Mouse (Mus musculus) kidney, adult 2 months (tissue): ENCODE measurements around the gene Rcn3. TPM values are rescaled to one million over a fixed set of nuclear protein-coding genes. Genes with fewer than 3 reads are reported as not detected.

ENCODE experiments used
- DNase-seq: peaks from one replicate; pipeline ENCODE4 v3.0.0; 2021
- H3K27ac ChIP-seq: fragments of 200-500 bp; 2 replicates; pipeline ENCODE4 v1.5.1; 2012; ENCODE audit warnings: low read depth, low read length, control low read depth, inconsistent platforms; ENCODE audit not compliant: insufficient read depth
- H3K27me3 ChIP-seq: fragments of 200-500 bp; replicated peaks from 2 replicates; pipeline ENCODE4 v1.6.1; 2012; ENCODE audit warnings: mild to moderate bottlenecking, moderate library complexity, low read length, inconsistent platforms; ENCODE audit not compliant: control insufficient read depth, insufficient read depth
- H3K36me3 ChIP-seq: fragments of 200-500 bp; 2 replicates; pipeline ENCODE4 v1.6.1; 2012; ENCODE audit warnings: mild to moderate bottlenecking, moderate library complexity, low read length, inconsistent platforms; ENCODE audit not compliant: control insufficient read depth, insufficient read depth
- H3K4me1 ChIP-seq: fragments of 200-500 bp; 2 replicates; pipeline ENCODE4 v1.6.1; 2011; ENCODE audit warnings: low read length; ENCODE audit not compliant: control insufficient read depth, insufficient read depth
- H3K4me3 ChIP-seq: fragments of 200-500 bp; 2 replicates; pipeline ENCODE4 v1.5.1; 2011; ENCODE audit warnings: mild to moderate bottlenecking, low read depth, low read length, control low read depth; ENCODE audit not compliant: insufficient read depth
- CTCF ChIP-seq: fragments of 200-500 bp; conservative IDR thresholded peaks from 2 replicates; pipeline ENCODE4 v1.5.1; 2011; ENCODE audit warnings: low read depth, mild to moderate bottlenecking, control low read depth, low read length, moderate library complexity, mixed read lengths; ENCODE audit not compliant: insufficient read depth, insufficient read length
- POLR2A ChIP-seq: fragments of 200-500 bp; IDR thresholded peaks from one replicate; pipeline ENCODE4 v1.6.1; 2011; ENCODE audit warnings: low read depth, low read length, control low read depth
- WGBS: fragments of 180-500 bp; shearing (Covaris S2); methylation state at CpG from one replicate; pipeline ENCODE4 v1.1.7; 2018; 5-methylcytosine and 5-hydroxymethylcytosine counted together
- polyA plus RNA-seq: library from polyadenylated mRNA; depleted of rRNA; stranded (reverse); fragments of >200 nt; gene quantifications from 2 replicates; pipeline ENCODE4 v1.2.3, GENCODE M21; 2012; rRNA removed

Rcn3 gene
- polyA plus RNA-seq: 67.0 and 68.7 TPM in 2 replicates

DNA sequence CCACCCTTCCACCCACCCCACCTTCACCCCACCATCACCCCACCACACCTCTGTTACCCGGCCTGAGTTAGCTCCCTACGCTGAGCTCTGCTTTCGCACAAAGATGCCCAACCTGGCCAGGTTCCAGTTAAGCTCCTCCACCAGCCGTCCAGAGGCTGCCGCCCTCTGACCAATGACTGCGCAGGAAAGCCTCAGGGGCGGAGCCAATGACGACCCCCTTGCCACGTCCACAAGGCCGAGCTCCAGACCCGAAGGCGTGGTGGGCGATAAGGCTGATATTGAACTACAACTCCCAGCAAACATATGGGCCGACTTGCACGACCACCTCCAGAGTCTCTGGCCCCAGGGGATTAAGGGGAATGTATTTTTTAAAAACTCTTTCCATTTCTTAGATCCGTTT is at the start of gene Rcn3:
TSS of gene Rcn3 (minus strand) at position 174 of the 400 bp plus-strand sequence.
- TF ChIP-seq POLR2A (no peak), CTCF (no peak)
- DNase-seq: peak; percentile 77
- no peaks in the 10 kb centered on the region for H3K36me3 ChIP-seq
- H3K27ac ChIP-seq: no peak within 1 kb of the TSS
- 1% methylated on average over 16 of the region's 16 CpGs for WGBS
- no peaks in the 10 kb centered on the region for H3K4me1 ChIP-seq
- H3K4me3 ChIP-seq: peak within 1 kb of the TSS; percentile 49
- H3K27me3 ChIP-seq: no peaks in the 10 kb centered on the region

- no peak overlapping the region for H3K4me3 ChIP-seq
- H3K27me3 ChIP-seq: no peaks in the 10 kb centered on the region
- 94% methylated on average over 3 of the region's 3 CpGs for WGBS
- no peak overlapping the region for H3K27ac ChIP-seq
- peaks cover 2% of the 10 kb centered on the region for H3K36me3 ChIP-seq
- no peak for DNase-seq
- no peaks in the 10 kb centered on the region for H3K4me1 ChIP-seq
- no peak for TF ChIP-seq CTCF
- TF ChIP-seq POLR2A: no peak
Measured at GRCm38 (mm10) chr7:45141319-45141718, 49.3 kb upstream of the Rcn3 start.

DNA sequence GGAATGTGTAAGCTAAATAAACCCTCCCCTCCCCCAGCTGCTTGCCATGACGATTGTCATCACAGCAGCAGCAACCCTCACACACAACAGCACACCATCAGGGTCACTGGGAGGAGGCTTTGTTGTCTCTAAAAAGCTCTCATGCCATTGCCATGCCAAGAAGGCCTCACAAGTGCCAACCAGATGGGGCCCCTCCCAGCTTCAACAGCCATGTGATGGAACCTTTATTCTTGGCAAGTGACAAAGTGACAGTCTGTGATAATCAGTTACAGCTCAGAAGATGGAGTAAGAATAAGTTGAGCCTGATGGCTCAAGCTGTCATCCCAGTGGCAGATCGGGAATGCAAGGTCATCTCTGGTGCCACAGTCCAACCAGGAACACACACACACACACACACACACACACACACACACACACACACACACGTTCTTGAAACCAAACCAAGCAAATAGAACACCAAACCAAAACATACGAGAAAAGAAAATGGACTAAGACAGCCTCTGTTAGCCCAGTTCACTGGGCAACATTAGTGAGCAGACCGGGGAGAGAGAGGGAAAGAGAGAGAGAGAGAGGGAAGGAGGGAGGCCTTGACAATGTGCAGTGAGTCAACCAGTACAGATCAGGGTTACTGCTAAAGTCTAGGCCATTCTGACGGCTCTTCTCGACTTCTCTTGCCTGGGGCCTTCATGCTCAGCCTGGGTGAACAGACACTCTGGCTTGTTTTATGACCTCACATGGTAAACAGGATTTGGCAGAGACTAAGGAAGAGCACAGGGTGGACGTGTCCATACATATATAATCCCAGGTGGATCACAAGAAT is 48.1 kb upstream of the Rcn3 start:
- Histone ChIP-seq H3K27ac (no peak overlapping the region), H3K36me3 (peaks cover 2% of the 10 kb centered on the region), H3K4me3 (no peak overlapping the region), H3K27me3 (no peaks in the 10 kb centered on the region), H3K4me1 (no peaks in the 10 kb centered on the region)
- no peak for TF ChIP-seq POLR2A
- TF ChIP-seq CTCF: no peak
- no peak for DNase-seq
- WGBS: 72% methylated on average over 8 of the region's 8 CpGs

- H3K4me3 ChIP-seq: no peak overlapping the region
- no peak for TF ChIP-seq POLR2A
- TF ChIP-seq CTCF: no peak
- no peak overlapping the region for H3K27ac ChIP-seq
- 87% methylated on average over 1 of the region's 1 CpGs for WGBS
- no peak for DNase-seq
- H3K36me3 ChIP-seq: no peaks in the 10 kb centered on the region
- H3K27me3 ChIP-seq: no peaks in the 10 kb centered on the region
- no peaks in the 10 kb centered on the region for H3K4me1 ChIP-seq
Measured at GRCm38 (mm10) chr7:45138403-45138802, 46.4 kb upstream of the Rcn3 start.

- Histone ChIP-seq H3K4me1 (no peaks in the 10 kb centered on the region), H3K27ac (no peak overlapping the region), H3K4me3 (no peak overlapping the region), H3K27me3 (no peaks in the 10 kb centered on the region), H3K36me3 (no peaks in the 10 kb centered on the region)
- 79% methylated on average over 12 of the region's 12 CpGs for WGBS
- no peak for TF ChIP-seq POLR2A
- TF ChIP-seq CTCF: no peak
- DNase-seq: no peak
Measured at GRCm38 (mm10) chr7:45137171-45138006, 45.4 kb upstream of the Rcn3 start.

- Histone ChIP-seq H3K27ac (peak within 1 kb of the TSS; percentile 10; the same call in 1 of the 2 replicates), H3K36me3 (no peaks in the 10 kb centered on the region), H3K4me1 (no peaks in the 10 kb centered on the region), H3K27me3 (no peaks in the 10 kb centered on the region), H3K4me3 (peak within 1 kb of the TSS; percentile 53)
- peak; percentile 95 for TF ChIP-seq CTCF
- TF ChIP-seq POLR2A: no peak
- peak; percentile 96 for DNase-seq
- WGBS: under 1% methylated on average over 29 of the region's 29 CpGs
Measured at GRCm38 (mm10) chr7:45135993-45136567, 44.1 kb upstream of the Rcn3 start, which contains the start of the genes Gm45713 and Flt3l. Gm45713 (minus strand) TSS chr7:45136231. Flt3l (minus strand) TSS chr7:45136432.
